Mouse (Mus musculus) hindbrain, embryonic 11.5 days (tissue): Measurements from ENCODE around the gene Hint1. TPM values are rescaled to one million over a fixed set of nuclear protein-coding genes. Genes with fewer than 3 reads are reported as not detected.

ENCODE experiments used
- ATAC-seq: fragments of 200-750 bp; cut with Nextera tagmentation; 2 replicates; pipeline ENCODE4 v1.8.0; 2017; ENCODE audit warnings: mild to moderate bottlenecking, moderate TSS enrichment, moderate library complexity; ENCODE audit not compliant: low FRiP score
- DNase-seq: peaks from one replicate; pipeline ENCODE4 v3.0.0-alpha.2; 2015; ENCODE audit warnings: low spot score
- H3K27ac ChIP-seq: fragments of 300-500 bp; sonication (generic); 2 replicates; pipeline ENCODE4 v1.5.1; 2014; ENCODE audit warnings: mild to moderate bottlenecking, low read depth, low read length
- H3K27me3 ChIP-seq: fragments of 300-500 bp; sonication (generic); 2 replicates; pipeline ENCODE4 v1.6.1; 2014; ENCODE audit warnings: mild to moderate bottlenecking, low read length, moderate library complexity, mixed read lengths; ENCODE audit not compliant: control insufficient read depth, insufficient read depth
- H3K36me3 ChIP-seq: fragments of 300-500 bp; sonication (generic); 2 replicates; pipeline ENCODE4 v1.6.1; 2014; ENCODE audit warnings: mild to moderate bottlenecking, low read length, moderate library complexity, mixed read lengths; ENCODE audit not compliant: control insufficient read depth, insufficient read depth
- H3K4me1 ChIP-seq: fragments of 300-500 bp; sonication (generic); replicated peaks from 2 replicates; pipeline ENCODE4 v1.6.1; 2014; ENCODE audit warnings: low read length, mixed read lengths; ENCODE audit not compliant: control insufficient read depth, insufficient read depth
- H3K4me2 ChIP-seq: fragments of 300-500 bp; sonication (generic); replicated peaks from 2 replicates; pipeline ENCODE4 v1.6.1; 2014; ENCODE audit warnings: mild to moderate bottlenecking, low read depth, low read length
- H3K4me3 ChIP-seq: fragments of 300-500 bp; sonication (generic); 2 replicates; pipeline ENCODE4 v1.5.1; 2014; ENCODE audit warnings: low read depth, low read length
- H3K9ac ChIP-seq: fragments of 300-500 bp; sonication (generic); 2 replicates; pipeline ENCODE4 v1.6.1; 2014; ENCODE audit warnings: low read depth, low read length
- H3K9me3 ChIP-seq: fragments of 300-500 bp; sonication (generic); 2 replicates; pipeline ENCODE4 v1.6.1; 2016; ENCODE audit warnings: low read length; ENCODE audit not compliant: control insufficient read depth
- WGBS: fragments of 180-500 bp; shearing (Covaris S2); extraction: QIAGEN DNeasy Blood & Tissue Kit; methylation state at CpG from one replicate; pipeline ENCODE4 v1.1.7; 2014; 5-methylcytosine and 5-hydroxymethylcytosine counted together
- polyA plus RNA-seq: library from polyadenylated mRNA; unstranded; fragments of >200 nt; fragmentation: Nextera tagmentation; extraction: Ambion mirVana; gene quantifications from 2 replicates; pipeline ENCODE4 v1.2.1, GENCODE M21; 2014

Gene Hint1
- polyA plus RNA-seq, 1 experiment from 2014 or later = 669 TPM

DNA sequence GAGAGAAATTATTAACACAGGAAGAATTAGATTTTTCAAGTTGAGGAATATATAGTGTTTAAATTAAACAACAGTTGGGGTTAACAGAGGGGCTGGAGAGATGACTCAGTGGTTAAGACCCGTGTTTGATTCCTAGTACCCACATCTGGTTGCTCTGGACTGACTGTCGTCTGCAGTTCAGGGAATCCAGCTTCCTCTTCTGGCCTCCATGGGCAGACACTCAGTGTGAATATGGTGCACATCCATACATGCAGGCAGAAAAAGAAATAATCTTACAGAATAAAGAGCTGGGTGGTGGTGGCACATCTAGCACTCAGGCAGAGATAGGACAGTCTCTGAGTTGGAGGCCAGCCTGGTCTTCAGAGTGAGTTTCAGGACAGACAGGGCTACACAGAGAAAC, 2.3 kb downstream of the Hint1 start:
- 84% methylated on average over 2 of the region's 2 CpGs for WGBS
- H3K4me3 ChIP-seq = no peak overlapping the region
- no peaks in the 10 kb centered on the region for H3K9me3 ChIP-seq
- peaks cover 10% of the 10 kb centered on the region for H3K36me3 ChIP-seq
- no peak for ATAC-seq
- no peak overlapping the region for H3K9ac ChIP-seq
- H3K4me1 ChIP-seq = 0 out of 2 replicates have a peak, but pooled peaks cover 2% of the 10 kb centered on the region
- H3K27me3 ChIP-seq = no peaks in the 10 kb centered on the region
- no peak overlapping the region for H3K4me2 ChIP-seq
- no peak for DNase-seq
- no peak overlapping the region for H3K27ac ChIP-seq

GRCm38 (mm10) chr11:54869318-54869717, 3.1 kb downstream of the Hint1 start:
- DNase-seq (no peak), ATAC-seq (no peak)
- Histone ChIP-seq H3K9ac (no peak overlapping the region), H3K4me1 (0 out of 2 replicates have a peak, but pooled peaks cover 2% of the 10 kb centered on the region), H3K36me3 (peaks cover 12% of the 10 kb centered on the region), H3K4me2 (no peak overlapping the region), H3K4me3 (no peak overlapping the region), H3K27me3 (no peaks in the 10 kb centered on the region), H3K27ac (no peak overlapping the region), H3K9me3 (no peaks in the 10 kb centered on the region)
- 88% methylated on average over 3 of the region's 3 CpGs for WGBS

GRCm38 (mm10) chr11:54871831-54872537, 5.8 kb downstream of the Hint1 start:
- DNase-seq (no peak), ATAC-seq (no peak)
- WGBS = 82% methylated on average over 7 of the region's 7 CpGs
- Histone ChIP-seq H3K4me1 (0 out of 2 replicates have a peak, but pooled peaks cover 2% of the 10 kb centered on the region), H3K4me3 (no peak overlapping the region), H3K4me2 (no peak overlapping the region), H3K9me3 (no peaks in the 10 kb centered on the region), H3K36me3 (peaks cover 12% of the 10 kb centered on the region), H3K9ac (no peak overlapping the region), H3K27ac (no peak overlapping the region), H3K27me3 (no peaks in the 10 kb centered on the region)

DNA sequence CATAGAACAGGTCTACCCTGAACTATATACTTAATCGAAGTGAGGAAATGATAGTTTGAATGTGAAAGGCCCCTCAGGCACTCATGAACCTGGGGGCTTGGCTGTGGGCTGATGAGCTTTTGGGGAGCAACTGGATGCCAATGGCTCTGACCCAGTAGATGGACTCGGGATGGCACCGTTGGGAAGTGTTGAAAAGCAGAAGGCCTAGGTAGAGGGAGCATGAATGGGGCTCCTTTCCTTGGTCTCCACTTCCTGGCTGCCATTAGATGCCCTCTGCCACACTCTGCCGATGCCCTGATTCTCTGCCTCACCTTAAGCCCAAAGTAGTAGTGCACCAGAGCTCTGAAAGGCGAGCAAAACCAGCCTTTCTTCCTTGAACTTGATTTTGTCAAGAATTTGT, 9.8 kb downstream of the Hint1 start:
- Histone ChIP-seq H3K4me1 (no peaks in the 10 kb centered on the region), H3K4me3 (no peak overlapping the region), H3K9ac (no peak overlapping the region), H3K27ac (no peak overlapping the region), H3K4me2 (no peak overlapping the region), H3K9me3 (no peaks in the 10 kb centered on the region), H3K27me3 (no peaks in the 10 kb centered on the region), H3K36me3 (peaks cover 9% of the 10 kb centered on the region)
- DNase-seq = no peak
- ATAC-seq = no peak
- WGBS = 89% methylated on average over 5 of the region's 5 CpGs

DNA sequence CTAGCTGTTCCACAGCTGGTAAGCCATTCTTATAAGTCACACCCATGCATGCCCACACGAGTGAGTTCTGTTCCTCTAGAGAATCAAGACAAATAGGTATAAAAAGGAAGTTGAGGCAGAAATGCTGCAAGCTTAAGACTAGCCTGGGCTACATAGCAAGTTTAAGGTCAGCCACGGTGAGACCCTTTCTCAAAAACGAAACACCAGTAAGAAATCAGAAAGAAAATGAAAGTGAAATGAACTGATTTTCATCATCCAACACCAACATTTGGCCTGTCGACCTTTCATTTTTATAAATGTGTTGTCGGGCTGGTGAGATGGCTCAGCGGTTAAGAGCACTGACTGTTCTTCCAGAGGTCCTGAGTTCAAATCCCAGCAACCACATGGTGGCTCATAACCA, 12.7 kb downstream of the Hint1 start:
- Histone ChIP-seq H3K4me1 (no peaks in the 10 kb centered on the region), H3K27ac (no peak overlapping the region), H3K9ac (no peak overlapping the region), H3K4me2 (no peak overlapping the region), H3K27me3 (no peaks in the 10 kb centered on the region), H3K36me3 (peaks cover 2% of the 10 kb centered on the region; the same call in 1 of the 2 replicates), H3K4me3 (no peak overlapping the region), H3K9me3 (no peaks in the 10 kb centered on the region)
- WGBS = 87% methylated on average over 6 of the region's 6 CpGs
- DNase-seq = no peak
- no peak for ATAC-seq

GRCm38 (mm10) chr11:54879434-54879833, 13.3 kb downstream of the Hint1 start:
- no peak for ATAC-seq
- no peaks in the 10 kb centered on the region for H3K27me3 ChIP-seq
- no peaks in the 10 kb centered on the region for H3K36me3 ChIP-seq
- H3K4me3 ChIP-seq = no peak overlapping the region
- peak; percentile 72 for DNase-seq
- no peak overlapping the region for H3K4me2 ChIP-seq
- 44% methylated on average over 4 of the region's 4 CpGs for whole genome bisulfite sequencing
- no peak overlapping the region for H3K27ac ChIP-seq
- H3K4me1 ChIP-seq = no peaks in the 10 kb centered on the region
- H3K9ac ChIP-seq = no peak overlapping the region
- no peaks in the 10 kb centered on the region for H3K9me3 ChIP-seq

- H3K27ac ChIP-seq = no peak overlapping the region
- no peak overlapping the region for H3K4me3 ChIP-seq
- DNase-seq (no peak), ATAC-seq (no peak)
- no peaks in the 10 kb centered on the region for H3K36me3 ChIP-seq
- H3K27me3 ChIP-seq = no peaks in the 10 kb centered on the region
- no peaks in the 10 kb centered on the region for H3K4me1 ChIP-seq
- no peak overlapping the region for H3K4me2 ChIP-seq
- no peaks in the 10 kb centered on the region for H3K9me3 ChIP-seq
- H3K9ac ChIP-seq = no peak overlapping the region
- WGBS = 78% methylated on average over 10 of the region's 10 CpGs
Measured at GRCm38 (mm10) chr11:54879922-54880321, 13.7 kb downstream of the Hint1 start.

- no peak for ATAC-seq
- Histone ChIP-seq H3K4me1 (no peaks in the 10 kb centered on the region), H3K27me3 (no peaks in the 10 kb centered on the region), H3K9ac (no peak overlapping the region), H3K4me3 (no peak overlapping the region), H3K36me3 (no peaks in the 10 kb centered on the region), H3K9me3 (no peaks in the 10 kb centered on the region), H3K4me2 (no peak overlapping the region), H3K27ac (no peak overlapping the region)
- DNase-seq = no peak
- 2% methylated on average over 2 of the region's 2 CpGs for WGBS
Measured at GRCm38 (mm10) chr11:54881051-54881474, 14.9 kb downstream of the Hint1 start.

DNA sequence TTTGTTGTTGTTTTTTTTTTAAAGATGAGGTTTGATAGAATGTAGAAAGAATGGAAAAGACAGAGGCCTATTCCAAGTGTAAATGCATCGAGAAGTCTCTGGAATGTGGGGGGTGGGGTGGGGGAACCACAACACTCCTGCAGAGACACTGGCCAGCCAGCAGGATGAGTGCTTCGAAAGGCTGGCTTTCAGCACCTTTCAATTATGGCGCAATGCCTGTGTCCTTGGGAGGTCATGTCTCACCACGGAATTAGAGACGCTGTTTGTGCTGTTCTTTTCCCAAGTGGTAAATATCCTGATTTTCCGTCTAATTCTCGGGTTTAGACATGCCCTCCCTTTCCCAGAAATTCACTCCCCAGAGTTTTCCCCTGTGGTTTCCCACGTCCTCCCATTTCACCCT, 16.5 kb downstream of the Hint1 start:
- Histone ChIP-seq H3K36me3 (no peaks in the 10 kb centered on the region), H3K4me3 (no peak overlapping the region), H3K4me1 (no peaks in the 10 kb centered on the region), H3K9me3 (no peaks in the 10 kb centered on the region), H3K9ac (no peak overlapping the region), H3K27ac (no peak overlapping the region), H3K27me3 (no peaks in the 10 kb centered on the region), H3K4me2 (no peak overlapping the region)
- ATAC-seq (no peak), DNase-seq (no peak)
- 32% methylated on average over 8 of the region's 8 CpGs for WGBS
